Mouse (Mus musculus) forebrain, embryonic 15.5 days (tissue): ENCODE measurements around the gene Gpr75. TPM values are rescaled to one million over a fixed set of nuclear protein-coding genes. Genes with fewer than 3 reads are reported as not detected.

Source experiments
- ATAC-seq: fragments of 200-750 bp; cut with Nextera tagmentation; replicated peaks from 2 replicates; pipeline ENCODE4 v1.8.0; 2017; ENCODE audit warnings: mild to moderate bottlenecking, moderate TSS enrichment, moderate library complexity
- H3K27ac ChIP-seq: fragments of 300-500 bp; sonication (generic); replicated peaks from 2 replicates; pipeline ENCODE4 v1.5.1; 2015; ENCODE audit warnings: mild to moderate bottlenecking, inconsistent platforms
- H3K27me3 ChIP-seq: fragments of 300-500 bp; sonication (generic); 2 replicates; pipeline ENCODE4 v1.6.1; 2015; ENCODE audit warnings: inconsistent platforms
- H3K36me3 ChIP-seq: fragments of 300-500 bp; sonication (generic); 2 replicates; pipeline ENCODE4 v1.6.1; 2015; ENCODE audit warnings: mild to moderate bottlenecking, inconsistent platforms
- H3K4me1 ChIP-seq: fragments of 300-500 bp; sonication (generic); 2 replicates; pipeline ENCODE4 v1.6.1; 2015; ENCODE audit warnings: inconsistent platforms
- H3K4me2 ChIP-seq: fragments of 300-500 bp; sonication (generic); replicated peaks from 2 replicates; pipeline ENCODE4 v1.6.1; 2015; ENCODE audit warnings: mild to moderate bottlenecking, inconsistent platforms
- H3K4me3 ChIP-seq: fragments of 300-500 bp; sonication (generic); 2 replicates; pipeline ENCODE4 v1.5.1; 2015; ENCODE audit warnings: mild to moderate bottlenecking, inconsistent platforms
- H3K9ac ChIP-seq: fragments of 300-500 bp; sonication (generic); replicated peaks from 2 replicates; pipeline ENCODE4 v1.6.1; 2015; ENCODE audit warnings: mild to moderate bottlenecking, inconsistent platforms
- H3K9me3 ChIP-seq: fragments of 300-500 bp; sonication (generic); 2 replicates; pipeline ENCODE4 v1.6.1; 2016; ENCODE audit warnings: inconsistent platforms
- WGBS: fragments of 180-500 bp; shearing (Covaris S2); methylation state at CpG from one replicate; pipeline ENCODE4 v1.1.7; 2015; ENCODE audit warnings: mixed read lengths; 5-methylcytosine and 5-hydroxymethylcytosine counted together
- polyA plus RNA-seq: library from polyadenylated mRNA; unstranded; fragments of >200 nt; fragmentation: Nextera tagmentation; extraction: Ambion mirVana; gene quantifications from 2 replicates; pipeline ENCODE4 v1.2.1, GENCODE M21; 2015

Gene Gpr75
- polyA plus RNA-seq = 3.2 and 4.2 TPM in 2 replicates

DNA sequence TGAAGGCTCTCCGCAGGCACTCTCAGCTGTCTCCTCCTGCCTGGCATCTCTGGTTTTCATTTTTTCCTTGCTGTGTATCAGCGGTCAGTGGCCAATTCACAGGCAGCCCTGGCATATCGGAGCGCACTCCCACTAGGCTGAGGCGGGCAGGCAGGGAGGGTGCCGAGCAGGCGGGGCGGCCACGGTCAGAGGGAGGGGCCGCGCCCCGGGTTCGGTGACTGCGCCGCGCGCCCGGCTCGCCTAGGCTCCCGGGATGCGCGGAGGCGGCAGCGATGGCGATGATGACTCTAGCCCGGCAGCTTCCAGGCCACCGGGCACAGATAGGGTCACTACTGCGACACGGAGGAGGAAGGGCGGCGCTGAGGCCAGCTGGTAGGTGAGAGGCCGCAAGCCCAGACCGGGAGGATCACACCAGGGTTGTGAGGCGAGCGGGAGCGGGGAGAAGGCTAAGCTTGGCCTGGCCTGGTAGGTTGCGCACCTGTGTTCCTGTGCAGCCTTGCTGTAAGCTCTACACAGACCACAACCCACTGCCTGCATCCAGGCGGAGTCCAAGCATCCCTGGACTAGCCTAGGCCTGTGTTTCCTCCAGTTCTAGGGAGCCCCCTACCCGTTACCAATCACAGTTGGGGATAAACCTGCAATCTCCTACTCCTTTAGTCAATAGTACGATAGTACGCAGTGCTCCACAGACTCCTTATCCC lies at the start of gene Gpr75, which contains the start of gene Asb3:
TSS of gene Gpr75 (plus strand) at position 188 of the 701 bp plus-strand sequence.
TSS of gene Asb3 (plus strand) at position 246 of the 701 bp plus-strand sequence.
- peak; percentile 97 for ATAC-seq
- H3K9ac ChIP-seq = peak within 1 kb of the TSS; percentile 92
- H3K4me1 ChIP-seq = peaks cover 5% of the 10 kb centered on the region; the same call in 1 of the 2 replicates
- H3K36me3 ChIP-seq = no peaks in the 10 kb centered on the region
- H3K4me3 ChIP-seq = peak within 1 kb of the TSS; percentile 77
- H3K27ac ChIP-seq = peak within 1 kb of the TSS; percentile 70
- H3K4me2 ChIP-seq = peak within 1 kb of the TSS; percentile 81
- no peaks in the 10 kb centered on the region for H3K9me3 ChIP-seq
- H3K27me3 ChIP-seq = no peaks in the 10 kb centered on the region
- WGBS = 2% methylated on average over 40 of the region's 41 CpGs

DNA sequence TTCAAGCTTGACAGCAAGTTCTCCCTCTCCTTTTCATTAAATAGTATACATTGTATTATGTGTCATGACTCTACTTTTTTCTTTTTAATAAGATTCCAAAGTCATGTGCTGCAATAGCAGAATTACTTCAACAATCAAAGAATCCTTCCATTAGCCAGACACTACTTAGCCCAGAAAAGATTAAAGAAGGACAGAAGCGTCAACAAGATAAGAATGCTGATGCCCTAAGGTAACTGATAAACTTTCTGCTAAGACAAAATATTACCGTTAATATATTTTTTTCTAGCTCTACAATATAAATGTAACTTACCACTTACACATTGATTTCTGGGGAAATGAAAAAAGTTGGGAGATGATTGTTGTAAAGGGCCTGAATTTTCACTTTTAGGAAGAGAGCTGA lies 46.4 kb upstream of the Gpr75 start:
- no peak for ATAC-seq
- Histone ChIP-seq H3K4me2 (no peak overlapping the region), H3K4me1 (no peaks in the 10 kb centered on the region), H3K4me3 (no peak overlapping the region), H3K36me3 (peaks cover 47% of the 10 kb centered on the region), H3K27ac (no peak overlapping the region), H3K9ac (no peak overlapping the region), H3K27me3 (no peaks in the 10 kb centered on the region), H3K9me3 (no peaks in the 10 kb centered on the region)
- WGBS = 96% methylated on average over 2 of the region's 2 CpGs

DNA sequence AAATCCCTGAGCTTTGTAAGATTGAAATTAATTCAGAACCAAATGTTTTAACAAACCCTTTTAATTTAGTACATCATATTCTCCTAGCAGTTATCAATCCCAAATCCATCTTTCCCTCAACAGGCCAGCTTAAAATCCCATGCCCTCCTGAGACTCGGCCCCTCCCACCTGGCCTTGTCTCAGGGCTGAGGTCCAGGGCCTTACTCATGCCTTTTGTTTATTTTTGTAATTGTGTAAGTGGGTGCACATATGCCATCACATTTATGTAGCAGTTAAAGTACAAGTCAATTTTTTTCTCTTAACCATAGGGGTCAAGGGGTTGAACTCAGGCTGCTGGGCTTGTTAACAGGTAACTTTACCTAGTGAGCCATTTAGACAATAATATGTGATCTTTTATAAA lies 40.8 kb upstream of the Gpr75 start:
- ATAC-seq = no peak
- Histone ChIP-seq H3K36me3 (peaks cover 42% of the 10 kb centered on the region), H3K27ac (no peak overlapping the region), H3K27me3 (no peaks in the 10 kb centered on the region), H3K4me1 (no peaks in the 10 kb centered on the region), H3K4me3 (no peak overlapping the region), H3K9me3 (no peaks in the 10 kb centered on the region), H3K9ac (no peak overlapping the region), H3K4me2 (no peak overlapping the region)
- WGBS = 90% methylated on average over 1 of the region's 1 CpGs

DNA sequence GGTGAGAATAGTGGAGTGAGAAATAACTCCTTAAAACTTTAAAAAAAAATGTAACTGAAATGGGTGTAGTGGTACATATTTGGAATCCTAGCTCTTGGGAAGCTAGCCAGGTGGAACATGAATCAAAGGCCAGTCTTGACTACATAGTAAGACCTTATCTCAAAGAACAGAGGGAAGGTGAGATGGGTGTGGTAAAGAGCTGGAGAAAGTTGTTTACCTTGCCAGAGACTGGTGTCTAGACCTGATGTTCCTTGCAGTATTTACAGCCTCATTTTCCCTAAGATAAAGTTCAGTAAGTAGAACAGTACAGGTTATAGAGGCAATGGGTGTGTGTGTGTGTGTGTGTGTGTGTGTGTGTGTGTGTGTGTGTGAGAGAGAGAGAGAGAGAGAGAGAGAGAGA lies 12.7 kb upstream of the Gpr75 start:
- Histone ChIP-seq H3K4me3 (no peak overlapping the region), H3K4me2 (no peak overlapping the region), H3K4me1 (no peaks in the 10 kb centered on the region), H3K27me3 (no peaks in the 10 kb centered on the region), H3K9me3 (no peaks in the 10 kb centered on the region), H3K9ac (no peak overlapping the region), H3K27ac (no peak overlapping the region), H3K36me3 (peaks cover 49% of the 10 kb centered on the region)
- no peak for ATAC-seq

DNA sequence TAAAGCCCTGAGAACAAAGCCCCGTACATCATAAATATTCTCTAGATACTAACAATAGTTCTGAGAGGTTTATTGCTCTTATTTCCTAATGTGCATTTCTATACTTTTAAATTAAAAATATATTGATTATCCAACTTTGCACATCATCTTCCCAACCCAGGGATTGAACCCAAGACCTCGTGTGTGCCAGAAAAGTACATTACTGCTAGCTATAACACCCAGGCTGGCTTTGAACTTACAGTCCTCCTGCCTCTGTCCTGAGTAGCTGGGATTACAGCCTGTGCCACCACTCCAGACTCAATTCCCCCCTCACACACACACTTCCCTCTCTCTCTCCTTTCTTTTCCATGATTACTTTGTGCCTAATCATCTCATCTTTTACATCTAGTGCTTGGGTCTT lies 3.0 kb downstream of the Gpr75 start:
- no peak overlapping the region for H3K9ac ChIP-seq
- H3K36me3 ChIP-seq = no peaks in the 10 kb centered on the region
- H3K4me3 ChIP-seq = no peak overlapping the region
- peaks cover 5% of the 10 kb centered on the region; the same call in 1 of the 2 replicates for H3K4me1 ChIP-seq
- H3K27me3 ChIP-seq = no peaks in the 10 kb centered on the region
- H3K4me2 ChIP-seq = no peak overlapping the region
- no peak for ATAC-seq
- 90% methylated on average over 2 of the region's 2 CpGs for WGBS
- no peak overlapping the region for H3K27ac ChIP-seq
- H3K9me3 ChIP-seq = no peaks in the 10 kb centered on the region

DNA sequence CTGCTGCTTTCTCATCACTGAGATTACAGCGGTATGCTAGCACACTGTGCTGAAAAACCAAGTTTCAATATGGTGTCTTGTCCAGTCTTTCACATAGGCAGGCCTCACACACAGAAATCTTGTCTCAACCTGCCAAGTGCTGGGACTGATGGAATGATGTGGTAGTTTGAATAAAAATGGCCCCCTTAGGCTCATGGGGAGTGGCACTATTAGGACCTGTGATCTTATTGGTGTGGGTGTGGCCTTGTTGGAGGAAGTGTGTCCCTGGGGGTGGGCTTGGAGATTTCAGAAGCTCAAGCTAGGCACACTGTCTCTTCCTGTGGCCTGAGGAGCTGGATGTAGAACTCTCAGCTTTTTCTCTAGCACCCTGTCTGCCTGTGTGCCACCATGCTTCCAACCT lies 11.0 kb downstream of the Gpr75 start:
- Histone ChIP-seq H3K36me3 (no peaks in the 10 kb centered on the region), H3K27ac (no peak overlapping the region), H3K4me2 (no peak overlapping the region), H3K9me3 (no peaks in the 10 kb centered on the region), H3K4me3 (no peak overlapping the region), H3K4me1 (no peaks in the 10 kb centered on the region), H3K9ac (no peak overlapping the region), H3K27me3 (no peaks in the 10 kb centered on the region)
- no peak for ATAC-seq
- 93% methylated on average over 1 of the region's 1 CpGs for WGBS

DNA sequence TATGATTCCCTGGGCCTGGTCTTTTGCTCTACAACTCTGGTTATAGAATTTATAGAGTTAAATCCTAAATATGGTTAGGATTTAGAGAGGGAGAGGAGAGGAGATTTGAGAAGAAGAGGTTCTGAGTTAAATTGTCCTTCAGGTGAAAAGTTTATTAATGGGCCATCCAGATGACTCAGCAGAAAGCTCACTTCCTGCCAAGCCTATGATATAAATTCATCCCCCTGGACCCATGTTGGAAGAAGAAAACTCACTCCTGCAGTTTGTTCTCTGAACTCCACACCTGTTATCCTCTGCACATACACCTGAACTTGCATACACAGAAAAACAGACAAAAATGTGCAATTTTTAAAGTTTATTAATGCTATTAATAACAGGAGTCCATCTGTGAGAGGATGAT lies 14.2 kb downstream of the Gpr75 start:
- no peak overlapping the region for H3K9ac ChIP-seq
- no peak for ATAC-seq
- H3K36me3 ChIP-seq = no peaks in the 10 kb centered on the region
- no peak overlapping the region for H3K27ac ChIP-seq
- H3K9me3 ChIP-seq = no peaks in the 10 kb centered on the region; the same call in 1 of the 2 replicates
- no peaks in the 10 kb centered on the region for H3K4me1 ChIP-seq
- H3K4me2 ChIP-seq = no peak overlapping the region
- H3K27me3 ChIP-seq = no peaks in the 10 kb centered on the region
- no peak overlapping the region for H3K4me3 ChIP-seq

DNA sequence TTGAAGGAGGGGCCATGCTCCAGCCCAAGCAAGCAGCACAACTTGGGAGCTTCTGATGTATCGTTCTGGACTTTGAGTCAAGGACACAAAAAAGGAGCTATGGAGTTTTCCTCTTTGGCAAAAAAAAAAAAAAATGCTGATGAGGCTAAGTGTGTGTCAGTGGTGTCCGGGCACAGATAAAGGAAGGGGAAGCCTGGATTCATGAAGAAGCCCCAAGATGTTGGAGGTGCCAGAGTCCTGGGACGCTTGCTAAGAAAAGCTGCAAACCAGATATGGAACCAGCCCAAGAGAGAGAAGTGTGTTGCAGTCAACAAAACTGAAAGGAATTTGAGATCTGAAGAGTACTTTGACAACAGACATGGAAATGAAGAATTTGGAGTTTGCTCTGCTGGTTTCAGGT lies 27.2 kb downstream of the Gpr75 start:
- no peaks in the 10 kb centered on the region for H3K27me3 ChIP-seq
- no peak overlapping the region for H3K4me2 ChIP-seq
- no peak overlapping the region for H3K27ac ChIP-seq
- no peaks in the 10 kb centered on the region for H3K4me1 ChIP-seq
- no peak overlapping the region for H3K9ac ChIP-seq
- ATAC-seq = no peak
- WGBS = 96% methylated on average over 3 of the region's 3 CpGs
- H3K4me3 ChIP-seq = no peak overlapping the region
- no peaks in the 10 kb centered on the region for H3K9me3 ChIP-seq
- H3K36me3 ChIP-seq = no peaks in the 10 kb centered on the region; the same call in 1 of the 2 replicates

DNA sequence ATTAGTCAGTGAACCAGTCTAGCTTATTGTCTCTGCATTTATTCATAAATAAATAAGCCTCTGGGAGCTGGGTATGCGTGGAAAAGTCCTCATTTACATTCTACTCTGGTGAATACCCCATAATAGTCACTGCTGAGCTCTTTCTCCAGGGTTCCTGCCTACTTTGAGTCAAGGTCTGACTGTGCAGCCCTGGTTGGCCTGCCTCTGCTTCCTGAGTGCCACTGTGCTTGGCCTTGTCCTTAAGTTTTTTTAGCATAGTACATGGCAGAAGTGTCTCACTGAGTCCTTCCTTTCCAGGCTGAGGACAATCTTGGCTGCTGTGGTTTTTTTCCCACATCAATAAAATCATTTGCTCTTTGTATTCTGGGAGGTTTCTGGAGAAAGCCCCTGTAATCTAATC lies 35.5 kb downstream of the Gpr75 start:
- WGBS = 35% methylated on average over 1 of the region's 1 CpGs
- H3K27me3 ChIP-seq = no peaks in the 10 kb centered on the region

DNA sequence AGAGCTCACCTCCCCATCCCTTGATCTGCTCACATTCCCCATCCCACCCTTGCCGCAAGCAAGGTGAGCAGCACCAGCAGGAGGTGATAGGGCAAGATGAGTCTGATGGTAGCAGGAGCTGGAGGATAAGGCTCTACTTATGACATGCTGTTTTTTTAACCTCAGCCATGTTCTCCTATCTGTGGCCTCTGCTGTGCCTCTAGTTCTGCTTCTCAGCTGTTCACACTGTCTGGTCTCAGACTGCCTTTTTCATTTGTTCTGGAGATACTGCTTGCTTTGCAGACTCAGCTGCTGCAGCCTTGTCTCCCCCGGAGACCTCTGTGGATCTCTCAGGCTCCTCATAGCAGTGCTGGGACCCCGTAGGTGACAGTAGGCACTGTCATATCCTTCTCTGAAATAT lies 38.1 kb downstream of the Gpr75 start:
- ATAC-seq = no peak
- WGBS = 98% methylated on average over 3 of the region's 3 CpGs
- Histone ChIP-seq H3K9me3 (no peaks in the 10 kb centered on the region), H3K27me3 (no peaks in the 10 kb centered on the region), H3K4me2 (no peak overlapping the region), H3K36me3 (peaks cover 11% of the 10 kb centered on the region; the same call in 1 of the 2 replicates), H3K9ac (no peak overlapping the region), H3K27ac (no peak overlapping the region), H3K4me3 (no peak overlapping the region), H3K4me1 (no peaks in the 10 kb centered on the region)

More for the DNA sequence above, 35.5 kb downstream of the Gpr75 start:
- H3K9me3 ChIP-seq = no peaks in the 10 kb centered on the region
- no peak overlapping the region for H3K4me3 ChIP-seq
- H3K9ac ChIP-seq = no peak overlapping the region
- no peak for ATAC-seq
- no peaks in the 10 kb centered on the region for H3K4me1 ChIP-seq
- H3K4me2 ChIP-seq = no peak overlapping the region
- H3K36me3 ChIP-seq = 0 out of 2 replicates have a peak, but pooled peaks cover 2% of the 10 kb centered on the region
- no peak overlapping the region for H3K27ac ChIP-seq

DNA sequence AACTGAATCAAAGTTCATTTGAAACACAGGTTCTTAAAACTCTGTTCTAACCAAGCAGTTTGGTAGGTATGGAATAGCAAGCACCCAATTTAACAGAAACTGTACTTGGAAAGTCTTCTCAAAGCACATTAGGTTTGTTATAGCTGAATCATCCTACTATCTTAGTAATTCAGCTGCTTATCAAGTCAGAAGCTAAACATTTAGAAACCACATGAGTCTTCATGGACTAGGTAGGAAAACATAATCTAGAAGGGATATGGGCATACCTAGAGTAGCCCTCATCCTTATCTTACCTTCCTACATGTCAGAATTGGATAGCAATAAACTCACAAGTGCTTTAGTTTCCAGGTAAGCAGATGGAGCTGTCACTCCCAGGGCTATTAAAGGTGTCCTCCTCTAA lies 42.9 kb downstream of the Gpr75 start:
- Histone ChIP-seq H3K4me3 (no peak overlapping the region), H3K4me2 (no peak overlapping the region), H3K27ac (no peak overlapping the region), H3K27me3 (no peaks in the 10 kb centered on the region), H3K9me3 (no peaks in the 10 kb centered on the region), H3K36me3 (peaks cover 29% of the 10 kb centered on the region), H3K9ac (no peak overlapping the region), H3K4me1 (no peaks in the 10 kb centered on the region)
- ATAC-seq = no peak

DNA sequence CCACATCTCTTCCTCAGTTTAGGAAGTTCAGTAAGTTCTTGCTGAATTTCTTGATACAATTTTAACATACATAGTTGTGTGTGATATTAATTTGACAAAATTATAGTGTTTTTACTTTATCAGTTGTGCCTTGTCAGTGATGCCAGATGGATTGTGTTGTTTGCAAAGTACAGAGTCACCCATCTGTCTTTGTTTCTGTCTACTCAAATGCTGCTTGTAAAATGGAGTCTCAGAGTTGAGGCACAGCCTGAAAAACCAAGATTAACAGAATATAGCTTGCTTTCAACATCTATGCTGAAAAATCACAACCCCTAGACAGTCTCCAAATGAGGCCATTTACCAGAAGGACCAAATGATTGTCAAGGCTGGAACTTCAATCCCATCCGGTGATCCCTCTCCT lies 43.3 kb downstream of the Gpr75 start:
- no peak overlapping the region for H3K4me3 ChIP-seq
- 100% methylated on average over 1 of the region's 1 CpGs for WGBS
- H3K4me1 ChIP-seq = no peaks in the 10 kb centered on the region
- H3K27me3 ChIP-seq = no peaks in the 10 kb centered on the region
- no peak for ATAC-seq
- H3K9me3 ChIP-seq = no peaks in the 10 kb centered on the region
- peaks cover 29% of the 10 kb centered on the region for H3K36me3 ChIP-seq
- no peak overlapping the region for H3K27ac ChIP-seq
- H3K4me2 ChIP-seq = no peak overlapping the region
- H3K9ac ChIP-seq = no peak overlapping the region
